Mouse (Mus musculus) limb, embryonic 11.5 days (tissue): ENCODE data around the gene Lpgat1. TPM values are rescaled to one million over a fixed set of nuclear protein-coding genes. Genes with fewer than 3 reads are reported as not detected.

Experiments used
- ATAC-seq: fragments of 200-750 bp; cut with Nextera tagmentation; 2 replicates; pipeline ENCODE4 v1.8.0; 2017; ENCODE audit warnings: low read depth; ENCODE audit not compliant: insufficient number of reproducible peaks, low FRiP score, low TSS enrichment
- DNase-seq: peaks from one replicate; pipeline ENCODE4 v3.0.0-alpha.2; 2015; ENCODE audit warnings: low spot score
- H3K27ac ChIP-seq: fragments of 300-500 bp; sonication (generic); replicated peaks from 2 replicates; pipeline ENCODE4 v1.5.1; 2014; ENCODE audit warnings: low read depth, mild to moderate bottlenecking, low read length
- H3K27me3 ChIP-seq: fragments of 300-500 bp; sonication (generic); 2 replicates; pipeline ENCODE4 v1.6.1; 2014; ENCODE audit warnings: mild to moderate bottlenecking, low read length, mixed read lengths; ENCODE audit not compliant: control insufficient read depth, insufficient read depth
- H3K36me3 ChIP-seq: fragments of 300-500 bp; sonication (generic); 2 replicates; pipeline ENCODE4 v1.6.1; 2014; ENCODE audit warnings: mild to moderate bottlenecking, low read length, moderate library complexity, mixed read lengths; ENCODE audit not compliant: control insufficient read depth, insufficient read depth
- H3K4me1 ChIP-seq: fragments of 300-500 bp; sonication (generic); 2 replicates; pipeline ENCODE4 v1.6.1; 2014; ENCODE audit warnings: low read length, mixed read lengths; ENCODE audit not compliant: control insufficient read depth, insufficient read depth
- H3K4me2 ChIP-seq: fragments of 300-500 bp; sonication (generic); 2 replicates; pipeline ENCODE4 v1.6.1; 2014; ENCODE audit warnings: low read depth, mild to moderate bottlenecking, moderate library complexity; ENCODE audit not compliant: severe bottlenecking
- H3K4me3 ChIP-seq: fragments of 300-500 bp; sonication (generic); 2 replicates; pipeline ENCODE4 v1.5.1; 2014; ENCODE audit warnings: low read depth, low read length
- H3K9ac ChIP-seq: fragments of 300-500 bp; sonication (generic); 2 replicates; pipeline ENCODE4 v1.6.1; 2014; ENCODE audit warnings: mild to moderate bottlenecking, low read length
- H3K9me3 ChIP-seq: fragments of 300-500 bp; sonication (generic); 2 replicates; pipeline ENCODE4 v1.6.1; 2016; ENCODE audit warnings: low read length; ENCODE audit not compliant: control insufficient read depth
- WGBS: fragments of 180-500 bp; shearing (Covaris S2); extraction: QIAGEN DNeasy Blood & Tissue Kit; methylation state at CpG from one replicate; pipeline ENCODE4 v1.1.7; 2014; 5-methylcytosine and 5-hydroxymethylcytosine counted together
- polyA plus RNA-seq: library from polyadenylated mRNA; unstranded; fragments of >200 nt; fragmentation: Nextera tagmentation; extraction: Ambion mirVana; gene quantifications from 2 replicates; pipeline ENCODE4 v1.2.1, GENCODE M21; 2014

Lpgat1 gene
- polyA plus RNA-seq, 1 experiment from 2014 or later = 44.1 TPM

GRCm38 (mm10) chr1:191785108-191785507 is 67.5 kb downstream of the Lpgat1 start:
- H3K27me3 ChIP-seq = no peaks in the 10 kb centered on the region
- WGBS = 80% methylated on average over 11 of the region's 11 CpGs
- no peak overlapping the region for H3K27ac ChIP-seq
- no peak for ATAC-seq
- H3K4me1 ChIP-seq = no peaks in the 10 kb centered on the region
- no peak for DNase-seq
- H3K9ac ChIP-seq = no peak overlapping the region
- no peak overlapping the region for H3K4me3 ChIP-seq
- no peaks in the 10 kb centered on the region for H3K36me3 ChIP-seq
- no peaks in the 10 kb centered on the region for H3K9me3 ChIP-seq
- H3K4me2 ChIP-seq = no peak overlapping the region

DNA sequence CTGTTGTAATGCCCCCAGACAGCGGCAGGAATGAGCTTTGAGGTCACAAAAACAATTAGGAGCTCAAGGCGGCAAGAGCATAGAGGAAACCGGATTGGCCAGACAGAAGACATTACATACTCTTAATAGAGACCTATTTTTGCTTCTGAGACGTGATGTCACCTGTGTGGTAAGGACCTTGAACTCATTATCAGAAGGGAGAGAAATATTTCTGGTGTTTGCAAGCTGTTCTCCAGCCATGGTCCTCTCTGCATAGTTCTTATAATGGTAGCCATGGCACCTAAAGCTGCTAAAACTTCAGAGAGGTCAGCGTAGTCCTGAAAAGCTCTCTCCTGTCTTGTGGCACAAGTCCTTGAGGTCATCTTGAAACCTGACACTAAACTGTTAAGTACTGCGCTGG is 68.6 kb downstream of the Lpgat1 start:
- no peak overlapping the region for H3K4me2 ChIP-seq

GRCm38 (mm10) chr1:191787379-191787778 is 69.7 kb downstream of the Lpgat1 start:
- 33% methylated on average over 4 of the region's 4 CpGs for WGBS
- no peak overlapping the region for H3K4me3 ChIP-seq
- H3K27ac ChIP-seq = no peak overlapping the region
- no peak for DNase-seq
- no peak for ATAC-seq
- H3K36me3 ChIP-seq = no peaks in the 10 kb centered on the region
- H3K9me3 ChIP-seq = no peaks in the 10 kb centered on the region
- H3K4me1 ChIP-seq = no peaks in the 10 kb centered on the region
- H3K4me2 ChIP-seq = no peak overlapping the region
- no peaks in the 10 kb centered on the region for H3K27me3 ChIP-seq
- no peak overlapping the region for H3K9ac ChIP-seq

More for the DNA sequence above, 68.6 kb downstream of the Lpgat1 start:
- DNase-seq (no peak), ATAC-seq (no peak)
- Histone ChIP-seq H3K9ac (no peak overlapping the region), H3K27me3 (no peaks in the 10 kb centered on the region), H3K9me3 (no peaks in the 10 kb centered on the region), H3K4me1 (no peaks in the 10 kb centered on the region), H3K27ac (no peak overlapping the region), H3K36me3 (no peaks in the 10 kb centered on the region), H3K4me3 (no peak overlapping the region)
- whole genome bisulfite sequencing = 59% methylated on average over 6 of the region's 6 CpGs

GRCm38 (mm10) chr1:191792991-191793390 is 75.4 kb downstream of the Lpgat1 start:
- DNase-seq (no peak), ATAC-seq (no peak)
- Histone ChIP-seq H3K9me3 (no peaks in the 10 kb centered on the region), H3K4me2 (no peak overlapping the region), H3K27me3 (no peaks in the 10 kb centered on the region), H3K9ac (no peak overlapping the region), H3K4me3 (no peak overlapping the region), H3K4me1 (no peaks in the 10 kb centered on the region), H3K36me3 (no peaks in the 10 kb centered on the region), H3K27ac (no peak overlapping the region)
- 80% methylated on average over 8 of the region's 8 CpGs for WGBS

DNA sequence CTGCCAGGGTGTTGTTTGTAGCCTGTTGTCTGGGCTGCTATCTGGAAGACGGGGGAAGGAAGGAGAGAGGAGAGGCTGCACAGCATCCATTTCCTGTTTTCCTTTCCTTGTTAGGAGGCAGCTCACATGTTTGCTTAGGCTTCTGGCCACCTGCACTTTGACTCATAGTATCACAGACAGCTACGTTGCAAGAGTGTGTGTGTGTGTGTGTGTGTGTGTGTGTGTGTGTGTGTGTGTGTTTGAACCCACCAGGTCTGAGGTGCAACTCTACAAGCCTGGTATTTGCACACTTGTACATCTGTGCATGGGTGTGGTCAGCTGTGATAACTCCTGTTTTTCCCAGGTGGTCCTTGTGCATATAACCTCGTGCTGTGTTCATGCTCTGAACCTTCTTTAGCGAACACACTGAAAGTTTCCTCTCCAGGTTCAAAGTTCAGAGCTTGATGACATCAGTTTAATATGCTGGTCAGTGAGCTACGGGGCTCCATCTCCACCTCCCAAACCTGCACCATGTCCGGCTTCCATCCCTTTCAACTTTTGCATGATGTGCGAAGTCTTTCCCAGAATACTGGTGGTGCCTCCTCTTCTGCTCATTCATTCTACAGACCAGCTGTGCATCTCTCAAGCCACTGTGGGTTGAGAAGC is 76.4 kb downstream of the Lpgat1 start:
- Histone ChIP-seq H3K36me3 (no peaks in the 10 kb centered on the region), H3K9ac (no peak overlapping the region), H3K4me2 (no peak overlapping the region), H3K9me3 (no peaks in the 10 kb centered on the region), H3K4me3 (no peak overlapping the region), H3K27ac (no peak overlapping the region), H3K4me1 (no peaks in the 10 kb centered on the region), H3K27me3 (no peaks in the 10 kb centered on the region)
- WGBS = 88% methylated on average over 7 of the region's 7 CpGs
- DNase-seq (no peak), ATAC-seq (no peak)

GRCm38 (mm10) chr1:191796238-191796896 is 78.7 kb downstream of the Lpgat1 start:
- Histone ChIP-seq H3K27ac (no peak overlapping the region), H3K9ac (no peak overlapping the region), H3K27me3 (no peaks in the 10 kb centered on the region), H3K9me3 (no peaks in the 10 kb centered on the region), H3K36me3 (no peaks in the 10 kb centered on the region), H3K4me1 (no peaks in the 10 kb centered on the region), H3K4me3 (no peak overlapping the region), H3K4me2 (no peak overlapping the region)
- WGBS = 88% methylated on average over 4 of the region's 4 CpGs
- no peak for ATAC-seq
- no peak for DNase-seq

DNA sequence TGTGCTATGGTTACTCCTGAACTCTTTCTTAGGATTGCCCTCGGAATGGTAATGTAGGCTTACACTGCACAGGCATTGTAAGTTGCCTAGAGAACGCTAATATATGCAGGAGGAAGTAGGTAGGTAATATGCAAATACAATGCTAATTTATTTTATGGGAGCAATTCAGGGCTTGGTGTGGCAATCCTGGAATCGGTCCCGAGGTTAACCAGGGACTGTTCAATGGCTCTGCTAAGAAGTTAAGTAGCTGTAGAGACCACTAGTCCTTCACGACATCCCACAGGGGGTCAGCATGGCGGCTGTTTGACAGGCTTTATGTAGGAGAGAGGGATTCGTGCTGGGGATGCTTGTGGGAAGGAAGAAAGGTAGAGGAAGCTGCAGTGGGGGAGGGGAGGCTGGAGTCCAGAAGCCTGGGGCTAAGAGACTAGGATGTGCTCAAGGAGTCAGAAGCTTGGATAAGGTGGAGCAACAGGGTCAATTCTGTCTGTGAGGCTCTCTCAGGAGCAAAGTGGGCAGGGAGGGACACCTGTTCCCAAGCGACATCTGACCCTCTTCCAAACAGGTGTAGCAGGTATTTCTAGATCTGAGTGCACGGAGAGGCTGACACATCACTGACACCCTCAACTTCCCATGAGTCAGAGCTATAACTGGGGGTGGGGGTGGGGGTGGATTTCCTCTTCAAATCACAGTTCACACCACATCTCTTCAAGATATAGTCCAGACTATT is 84.6 kb downstream of the Lpgat1 start:
- no peak overlapping the region for H3K4me2 ChIP-seq
- no peaks in the 10 kb centered on the region for H3K36me3 ChIP-seq
- no peak overlapping the region for H3K4me3 ChIP-seq
- DNase-seq (no peak), ATAC-seq (no peak)
- no peaks in the 10 kb centered on the region for H3K27me3 ChIP-seq
- H3K9ac ChIP-seq = no peak overlapping the region
- H3K27ac ChIP-seq = no peak overlapping the region
- H3K9me3 ChIP-seq = no peaks in the 10 kb centered on the region
- WGBS = 62% methylated on average over 9 of the region's 9 CpGs
- no peaks in the 10 kb centered on the region for H3K4me1 ChIP-seq

GRCm38 (mm10) chr1:191802820-191803655 is 85.4 kb downstream of the Lpgat1 start:
- Histone ChIP-seq H3K4me3 (no peak overlapping the region), H3K4me1 (no peaks in the 10 kb centered on the region), H3K9me3 (no peaks in the 10 kb centered on the region), H3K27ac (no peak overlapping the region), H3K4me2 (no peak overlapping the region), H3K36me3 (no peaks in the 10 kb centered on the region), H3K9ac (no peak overlapping the region), H3K27me3 (no peaks in the 10 kb centered on the region)
- ATAC-seq (no peak), DNase-seq (no peak)
- WGBS = 70% methylated on average over 10 of the region's 10 CpGs
